Mouse (Mus musculus) heart, adult 2 months (tissue): ENCODE measurements at regions not wholly inside any gene's neighbourhood (a gene's known extent, or its start where the extent isn't known, plus 50 kb on each side); places are given as distances from the start of the nearest gene placed in this dataset.

Experiments
- DNase-seq, 2 experiments: peaks; one replicate each; pipeline ENCODE4 v3.0.0; 2021
- H3K27ac ChIP-seq: fragments of 200-600 bp; 2 replicates; pipeline ENCODE4 v1.8.1; 2022
- H3K27me3 ChIP-seq: fragments of 200-500 bp; 2 replicates; pipeline ENCODE4 v1.6.1; 2012; ENCODE audit warnings: mild to moderate bottlenecking, low read length, inconsistent platforms, mixed read lengths; ENCODE audit not compliant: control insufficient read depth, insufficient read depth
- H3K36me3 ChIP-seq: fragments of 200-500 bp; 2 replicates; pipeline ENCODE4 v1.6.1; 2012; ENCODE audit warnings: low read length, inconsistent platforms; ENCODE audit not compliant: control insufficient read depth, insufficient read depth
- H3K4me1 ChIP-seq: fragments of 200-500 bp; 2 replicates; pipeline ENCODE4 v1.6.1; 2011; ENCODE audit warnings: low read length; ENCODE audit not compliant: control insufficient read depth, insufficient read depth
- H3K4me3 ChIP-seq: fragments of 200-600 bp; 2 replicates; pipeline ENCODE4 v1.8.1; 2022
- H3K79me2 ChIP-seq: fragments of 200-500 bp; replicated peaks from 2 replicates; pipeline ENCODE4 v1.6.1; 2012; ENCODE audit warnings: mild to moderate bottlenecking, inconsistent platforms, low read length, moderate library complexity, mixed read lengths; ENCODE audit not compliant: control insufficient read depth, insufficient read depth
- H3K9ac ChIP-seq: fragments of 200-500 bp; 2 replicates; pipeline ENCODE4 v1.6.1; 2012; ENCODE audit warnings: low read depth, mild to moderate bottlenecking, control low read depth, inconsistent platforms, low read length, mixed read lengths
- CTCF ChIP-seq: fragments of 200-600 bp; IDR thresholded peaks from 2 replicates; pipeline ENCODE4 v1.8.1; 2022; ENCODE audit warnings: antibody characterized with exemption, mild to moderate bottlenecking, moderate library complexity
- EP300 ChIP-seq: fragments of 200-500 bp; IDR thresholded peaks from 2 replicates; pipeline ENCODE4 v1.6.1; 2011; ENCODE audit warnings: low read depth, low read length, control low read depth; ENCODE audit not compliant: insufficient read depth
- POLR2A ChIP-seq: fragments of 200-500 bp; IDR thresholded peaks from 2 replicates; pipeline ENCODE4 v1.6.1; 2011; ENCODE audit warnings: mild to moderate bottlenecking, low read depth, low read length, control low read depth; ENCODE audit not compliant: insufficient read depth
- WGBS: fragments of 180-500 bp; shearing (Covaris S2); methylation state at CpG from one replicate; pipeline ENCODE4 v1.1.7; 2018; 5-methylcytosine and 5-hydroxymethylcytosine counted together
- intact Hi-C: fragments of 180-260 bp; cut with DNase I; formaldehyde crosslinking; loops from one replicate; pipeline ENCODE4 v1.15.1; 2025

GRCm38 (mm10) chr4:137189058-137189457 is 88.2 kb upstream of the Wnt4 start:
- 30% methylated on average over 6 of the region's 6 CpGs for WGBS
- TF ChIP-seq POLR2A: no peak
- peak; percentile 50 for TF ChIP-seq CTCF
- TF ChIP-seq EP300: no peak
- H3K9ac ChIP-seq: no peak overlapping the region
- no peaks in the 10 kb centered on the region for H3K4me1 ChIP-seq
- no peak overlapping the region for H3K27ac ChIP-seq
- no peak overlapping the region for H3K4me3 ChIP-seq
- H3K27me3 ChIP-seq: no peaks in the 10 kb centered on the region
- H3K36me3 ChIP-seq: no peaks in the 10 kb centered on the region
- intact Hi-C loops: no loop called here
- peak in 1 of 2 experiments; percentile 29 for DNase-seq
- H3K79me2 ChIP-seq: no peaks in the 10 kb centered on the region

GRCm38 (mm10) chr4:137187592-137187991 is 89.7 kb upstream of the Wnt4 start:
- intact Hi-C loops: no loop called here
- no peak overlapping the region for H3K4me3 ChIP-seq
- no peaks in the 10 kb centered on the region for H3K27me3 ChIP-seq
- no peak for TF ChIP-seq POLR2A
- TF ChIP-seq CTCF: no peak
- no peak for TF ChIP-seq EP300
- no peaks in the 10 kb centered on the region for H3K36me3 ChIP-seq
- H3K4me1 ChIP-seq: no peaks in the 10 kb centered on the region
- no peak overlapping the region for H3K27ac ChIP-seq
- no peak for DNase-seq
- WGBS: 59% methylated on average over 3 of the region's 3 CpGs
- H3K79me2 ChIP-seq: no peaks in the 10 kb centered on the region
- no peak overlapping the region for H3K9ac ChIP-seq

DNA sequence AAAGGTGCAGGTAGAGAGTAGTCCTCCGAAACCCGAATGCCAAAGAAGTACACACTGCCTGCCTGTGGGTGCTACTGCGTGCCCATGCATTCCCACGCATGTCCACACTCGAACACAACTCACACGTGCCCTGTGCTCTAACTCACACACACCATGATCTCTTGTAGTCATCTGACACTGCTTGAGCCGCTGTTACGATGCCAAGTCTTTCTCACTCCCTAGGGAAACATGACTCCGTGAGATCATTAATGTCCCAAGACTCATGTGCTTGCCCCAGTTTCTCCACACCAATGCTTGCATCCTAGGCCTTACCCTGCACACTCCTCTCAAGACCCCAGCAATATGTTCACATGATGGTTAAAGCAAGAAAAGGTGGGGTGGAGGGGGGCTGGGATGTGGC is 90.2 kb upstream of the Wnt4 start:
- DNase-seq: no peak
- no peak overlapping the region for H3K27ac ChIP-seq
- no peaks in the 10 kb centered on the region for H3K36me3 ChIP-seq
- no peak overlapping the region for H3K4me3 ChIP-seq
- no peaks in the 10 kb centered on the region for H3K27me3 ChIP-seq
- intact Hi-C loops: no loop called here
- no peak overlapping the region for H3K9ac ChIP-seq
- TF ChIP-seq POLR2A: no peak
- TF ChIP-seq EP300: no peak
- no peak for TF ChIP-seq CTCF
- WGBS: 84% methylated on average over 9 of the region's 9 CpGs
- H3K79me2 ChIP-seq: no peaks in the 10 kb centered on the region
- no peaks in the 10 kb centered on the region for H3K4me1 ChIP-seq

DNA sequence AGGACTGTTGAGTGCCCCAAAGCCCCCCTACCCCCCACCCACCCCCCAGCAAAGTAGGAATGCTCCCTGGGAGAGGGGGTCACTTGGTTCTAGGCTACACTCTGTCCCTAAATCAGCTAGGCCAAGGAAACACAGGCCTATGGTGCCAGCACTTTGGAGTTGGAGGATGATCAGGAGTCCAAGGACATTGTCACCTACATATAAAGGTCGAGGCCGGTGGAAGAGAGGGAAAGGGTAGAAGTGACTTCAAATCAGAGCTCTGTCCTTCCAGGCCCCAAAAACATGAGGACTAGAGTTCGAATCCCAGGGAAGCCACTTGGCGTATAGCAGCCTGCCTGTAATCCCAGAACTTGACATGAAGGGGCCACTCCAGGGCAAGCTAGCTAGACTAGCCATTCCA is 92.3 kb upstream of the Wnt4 start:
- Histone ChIP-seq H3K4me3 (no peak overlapping the region), H3K4me1 (no peaks in the 10 kb centered on the region)
- WGBS: 79% methylated on average over 4 of the region's 4 CpGs

GRCm38 (mm10) chr4:137183181-137183850 is 94.0 kb upstream of the Wnt4 start:
- intact Hi-C loops: no loop called here
- Histone ChIP-seq H3K79me2 (no peaks in the 10 kb centered on the region), H3K4me3 (no peak overlapping the region), H3K27ac (no peak overlapping the region), H3K9ac (no peak overlapping the region), H3K36me3 (no peaks in the 10 kb centered on the region), H3K4me1 (peaks cover 2% of the 10 kb centered on the region; the same call in 1 of the 2 replicates), H3K27me3 (no peaks in the 10 kb centered on the region)
- TF ChIP-seq CTCF (no peak), EP300 (no peak), POLR2A (no peak)
- 55% methylated on average over 10 of the region's 10 CpGs for WGBS
- no peak for DNase-seq

More for the DNA sequence above, 92.3 kb upstream of the Wnt4 start:
- no peaks in the 10 kb centered on the region for H3K79me2 ChIP-seq
- DNase-seq: no peak
- H3K27me3 ChIP-seq: no peaks in the 10 kb centered on the region
- intact Hi-C loops: no loop called here
- TF ChIP-seq CTCF (no peak), POLR2A (no peak), EP300 (no peak)
- no peak overlapping the region for H3K9ac ChIP-seq
- H3K36me3 ChIP-seq: no peaks in the 10 kb centered on the region
- H3K27ac ChIP-seq: no peak overlapping the region

DNA sequence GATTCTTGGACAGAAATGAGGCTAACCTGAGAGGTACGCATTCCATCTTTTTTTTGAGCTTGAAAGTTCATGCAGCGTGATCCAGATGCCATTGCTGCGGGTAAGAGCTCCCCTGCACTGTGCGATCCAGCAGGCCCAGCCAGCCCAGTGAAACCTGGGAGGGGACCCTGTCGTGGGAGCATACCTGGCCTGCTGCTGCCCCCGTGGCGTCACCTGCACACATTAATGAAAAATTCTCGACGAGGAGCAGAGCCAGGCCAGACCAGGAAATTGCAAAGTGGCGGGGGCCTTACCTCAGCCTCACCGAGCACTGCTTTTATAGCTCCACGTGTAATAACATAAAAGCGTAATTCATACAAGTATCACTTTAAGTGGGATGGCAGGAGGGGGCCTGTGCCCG is 94.7 kb upstream of the Wnt4 start:
- H3K9ac ChIP-seq: no peak overlapping the region
- no peak for DNase-seq
- peaks cover 2% of the 10 kb centered on the region; the same call in 1 of the 2 replicates for H3K4me1 ChIP-seq
- H3K79me2 ChIP-seq: no peaks in the 10 kb centered on the region
- no peak overlapping the region for H3K4me3 ChIP-seq
- TF ChIP-seq EP300: no peak
- no peak for TF ChIP-seq CTCF
- TF ChIP-seq POLR2A: no peak
- no peak overlapping the region for H3K27ac ChIP-seq
- 80% methylated on average over 14 of the region's 14 CpGs for WGBS
- no peaks in the 10 kb centered on the region for H3K27me3 ChIP-seq
- intact Hi-C loops: no loop called here
- no peaks in the 10 kb centered on the region for H3K36me3 ChIP-seq
